Mouse (Mus musculus): Measurements from ENCODE around the gene Ebf1.

Ebf1 gene

GRCm38 (mm10) chr11:44833351-44833996 is 216.4 kb downstream of the Ebf1 start:
- no peak for DNase-seq (ENCODE audit: low spot score in 2 of 2)

- no peak for DNase-seq (ENCODE audit: low spot score in 2 of 2)
Observed at GRCm38 (mm10) chr11:44835166-44835565, 218.0 kb downstream of the Ebf1 start.

GRCm38 (mm10) chr11:44837592-44837991 is 220.5 kb downstream of the Ebf1 start:
- DNase-seq (ENCODE audit: low spot score in 2 of 2), result no peak

- no peak for DNase-seq (ENCODE audit: low spot score in 2 of 2)
Observed at GRCm38 (mm10) chr11:44841127-44842056, 224.3 kb downstream of the Ebf1 start.

GRCm38 (mm10) chr11:44851874-44852273 is 234.8 kb downstream of the Ebf1 start:
- DNase-seq (ENCODE audit: low spot score in 2 of 2), result peak in 1 of 2 experiments; percentile 26

- DNase-seq (ENCODE audit: low spot score in 2 of 2), result no peak
Observed at GRCm38 (mm10) chr11:44852921-44853320, 235.8 kb downstream of the Ebf1 start.

GRCm38 (mm10) chr11:44854496-44854895 is 237.4 kb downstream of the Ebf1 start:
- DNase-seq (ENCODE audit: low spot score in 2 of 2), result peak in 1 of 2 experiments; percentile 31

- DNase-seq (ENCODE audit: low spot score in 2 of 2), result no peak
Observed at GRCm38 (mm10) chr11:44861108-44861507, 244.0 kb downstream of the Ebf1 start.

GRCm38 (mm10) chr11:44863910-44864309 is 246.8 kb downstream of the Ebf1 start:
- no peak for DNase-seq (ENCODE audit: low spot score in 2 of 2)

- DNase-seq (ENCODE audit: low spot score in 2 of 2), result peak; percentile 15 to 45
Observed at GRCm38 (mm10) chr11:44866476-44867149, 249.5 kb downstream of the Ebf1 start.

- DNase-seq (ENCODE audit: low spot score in 2 of 2), result no peak
Observed at GRCm38 (mm10) chr11:44867433-44867832, 250.3 kb downstream of the Ebf1 start.

- DNase-seq (ENCODE audit: low spot score in 2 of 2), result no peak
Observed at GRCm38 (mm10) chr11:44873876-44874275, 256.8 kb downstream of the Ebf1 start.

GRCm38 (mm10) chr11:44875171-44875570 is 258.1 kb downstream of the Ebf1 start:
- DNase-seq (ENCODE audit: low spot score in 2 of 2), result no peak

- no peak for DNase-seq (ENCODE audit: low spot score in 2 of 2)
Observed at GRCm38 (mm10) chr11:44881056-44881683, 264.1 kb downstream of the Ebf1 start.

GRCm38 (mm10) chr11:44882476-44882970 is 265.4 kb downstream of the Ebf1 start:
- DNase-seq (ENCODE audit: low spot score in 2 of 2), result no peak

GRCm38 (mm10) chr11:44884337-44884736 is 267.2 kb downstream of the Ebf1 start:
- DNase-seq (ENCODE audit: low spot score in 2 of 2), result no peak

GRCm38 (mm10) chr11:44886897-44887296 is 269.8 kb downstream of the Ebf1 start:
- no peak for DNase-seq (ENCODE audit: low spot score in 2 of 2)

- DNase-seq (ENCODE audit: low spot score in 2 of 2), result no peak
Observed at GRCm38 (mm10) chr11:44887691-44888090, 270.6 kb downstream of the Ebf1 start.

- no peak for DNase-seq (ENCODE audit: low spot score in 2 of 2)
Observed at GRCm38 (mm10) chr11:44888390-44888789, 271.3 kb downstream of the Ebf1 start.

- peak in 1 of 2 experiments; percentile 23 for DNase-seq (ENCODE audit: low spot score in 2 of 2)
Observed at GRCm38 (mm10) chr11:44892814-44893521, 275.9 kb downstream of the Ebf1 start.

GRCm38 (mm10) chr11:44893986-44894385 is 276.9 kb downstream of the Ebf1 start:
- DNase-seq (ENCODE audit: low spot score in 2 of 2), result no peak
